Mouse (Mus musculus) cortical plate, adult 2 months (tissue): ENCODE measurements around the gene Inpp5f. TPM values are rescaled to one million over a fixed set of nuclear protein-coding genes. Genes with fewer than 3 reads are reported as not detected.

Experiments used
- H3K27ac ChIP-seq: fragments of 200-500 bp; 2 replicates; pipeline ENCODE4 v1.5.1; 2012; ENCODE audit warnings: low read length, control low read depth, inconsistent platforms; ENCODE audit not compliant: insufficient read depth
- H3K4me1 ChIP-seq: fragments of 200-500 bp; 2 replicates; pipeline ENCODE4 v1.6.1; 2011; ENCODE audit warnings: low read length; ENCODE audit not compliant: control insufficient read depth, insufficient read depth
- H3K4me3 ChIP-seq: fragments of 200-500 bp; 2 replicates; pipeline ENCODE4 v1.5.1; 2011; ENCODE audit warnings: mild to moderate bottlenecking, low read length, control low read depth; ENCODE audit not compliant: insufficient read depth
- CTCF ChIP-seq: fragments of 200-500 bp; IDR thresholded peaks from 2 replicates; pipeline ENCODE4 v1.5.1; 2011; ENCODE audit warnings: mild to moderate bottlenecking, control low read depth, low read length; ENCODE audit not compliant: insufficient read depth; ENCODE audit errors: extremely low read depth
- POLR2A ChIP-seq: fragments of 200-500 bp; IDR thresholded peaks from 2 replicates; pipeline ENCODE4 v1.6.1; 2011; ENCODE audit warnings: mild to moderate bottlenecking, low read length, control low read depth; ENCODE audit not compliant: insufficient read depth; ENCODE audit errors: extremely low read depth
- polyA plus RNA-seq: library from polyadenylated mRNA; depleted of rRNA; stranded (reverse); fragments of >200 nt; gene quantifications from 2 replicates; pipeline ENCODE4 v1.2.3, GENCODE M21; 2012

The Inpp5f gene
- polyA plus RNA-seq, 1 experiment = 57.5 TPM

DNA sequence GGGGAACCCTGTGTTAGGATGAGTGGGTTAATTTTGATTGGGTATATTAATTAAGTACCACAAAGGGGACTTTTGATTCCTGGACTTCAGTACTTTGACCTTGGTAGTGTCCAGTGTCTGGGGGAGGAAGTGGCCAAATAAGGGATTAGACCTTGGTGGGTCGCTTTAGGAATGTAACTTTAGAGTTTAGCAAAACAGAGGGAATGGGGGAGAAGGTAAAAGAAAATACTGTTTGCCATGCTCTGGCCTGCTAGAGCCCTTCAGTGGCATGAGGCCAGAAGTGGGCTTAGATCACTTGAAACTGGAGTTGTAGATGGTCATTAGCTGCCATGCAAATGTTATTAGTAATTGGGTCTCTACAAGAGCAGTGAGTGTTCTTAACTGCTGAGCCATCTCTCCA lies 45.8 kb downstream of the Inpp5f start:
- no peaks in the 10 kb centered on the region for H3K4me1 ChIP-seq
- H3K4me3 ChIP-seq = no peak overlapping the region
- H3K27ac ChIP-seq = no peak overlapping the region
- TF ChIP-seq CTCF = no peak
- no peak for TF ChIP-seq POLR2A

GRCm38 (mm10) chr7:128663906-128664305 lies 52.8 kb downstream of the Inpp5f start:
- TF ChIP-seq CTCF (no peak), POLR2A (no peak)
- Histone ChIP-seq H3K4me3 (no peak overlapping the region), H3K27ac (no peak overlapping the region), H3K4me1 (no peaks in the 10 kb centered on the region; the same call in 1 of the 2 replicates)

DNA sequence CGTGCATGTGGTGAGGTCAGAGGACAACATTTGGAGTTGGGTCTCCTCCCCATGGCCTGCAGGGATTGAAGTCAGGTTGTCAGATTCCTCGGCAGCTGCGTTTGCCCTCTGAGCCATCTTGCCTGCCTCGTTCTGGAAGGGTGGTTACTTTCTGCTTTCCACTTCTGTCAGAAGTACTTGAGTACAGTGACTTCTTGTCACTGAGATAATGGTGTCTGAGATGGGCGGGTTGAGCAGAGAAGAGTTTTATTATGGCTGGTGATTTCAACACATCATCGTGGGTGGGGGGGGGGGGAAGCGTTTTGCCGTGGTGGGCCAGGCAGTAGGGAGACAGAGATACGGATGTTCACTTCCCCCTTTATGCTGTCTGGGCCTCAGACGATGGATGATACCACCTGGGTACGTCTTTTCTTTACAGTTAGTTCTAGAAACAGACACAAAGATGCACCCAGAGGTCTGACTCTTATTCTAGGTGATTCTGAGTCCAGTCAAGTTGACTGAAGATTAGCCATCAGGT lies 53.8 kb downstream of the Inpp5f start:
- TF ChIP-seq POLR2A = no peak
- TF ChIP-seq CTCF = no peak
- Histone ChIP-seq H3K4me3 (no peak overlapping the region), H3K4me1 (no peaks in the 10 kb centered on the region; the same call in 1 of the 2 replicates)

GRCm38 (mm10) chr7:128667788-128668187 lies 56.7 kb downstream of the Inpp5f start:
- peaks cover 4% of the 10 kb centered on the region for H3K4me1 ChIP-seq
- 0 out of 2 replicates have a peak overlapping the region, but pooled peaks have one; percentile 43 for H3K27ac ChIP-seq
- TF ChIP-seq POLR2A = no peak
- TF ChIP-seq CTCF = no peak
- no peak overlapping the region for H3K4me3 ChIP-seq

More for the DNA sequence above, 53.8 kb downstream of the Inpp5f start:
- H3K27ac ChIP-seq = no peak overlapping the region

- no peak overlapping the region for H3K4me3 ChIP-seq
- TF ChIP-seq POLR2A (no peak), CTCF (no peak)
- H3K27ac ChIP-seq = no peak overlapping the region
These were observed 57.7 kb downstream of the Inpp5f start for GRCm38 (mm10) chr7:128668831-128669230.

DNA sequence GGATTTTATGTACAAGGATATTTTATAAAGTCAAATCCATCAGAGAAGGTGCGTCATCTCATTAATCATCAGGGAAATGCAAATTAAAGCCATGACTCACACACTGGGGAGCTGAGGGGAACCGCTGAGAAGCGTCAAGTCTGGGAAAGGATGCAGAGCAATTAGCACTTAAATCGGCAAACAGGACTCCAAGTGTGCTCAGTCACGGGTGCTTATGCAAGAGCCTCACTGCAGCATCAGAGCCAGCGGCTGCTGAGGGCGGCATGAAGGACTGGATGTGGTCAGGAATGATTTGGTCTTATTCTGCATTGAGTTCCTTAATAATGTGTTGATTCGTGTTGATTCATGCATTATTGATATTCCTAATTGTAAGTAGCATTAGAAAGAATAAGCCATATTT lies 60.8 kb downstream of the Inpp5f start:
- peaks cover 5% of the 10 kb centered on the region for H3K4me1 ChIP-seq
- no peak overlapping the region for H3K4me3 ChIP-seq
- TF ChIP-seq POLR2A (peak; percentile 42; the same call in 1 of the 2 replicates), CTCF (no peak)

More at GRCm38 (mm10) chr7:128668831-128669230, 57.7 kb downstream of the Inpp5f start:
- peaks cover 5% of the 10 kb centered on the region for H3K4me1 ChIP-seq

DNA sequence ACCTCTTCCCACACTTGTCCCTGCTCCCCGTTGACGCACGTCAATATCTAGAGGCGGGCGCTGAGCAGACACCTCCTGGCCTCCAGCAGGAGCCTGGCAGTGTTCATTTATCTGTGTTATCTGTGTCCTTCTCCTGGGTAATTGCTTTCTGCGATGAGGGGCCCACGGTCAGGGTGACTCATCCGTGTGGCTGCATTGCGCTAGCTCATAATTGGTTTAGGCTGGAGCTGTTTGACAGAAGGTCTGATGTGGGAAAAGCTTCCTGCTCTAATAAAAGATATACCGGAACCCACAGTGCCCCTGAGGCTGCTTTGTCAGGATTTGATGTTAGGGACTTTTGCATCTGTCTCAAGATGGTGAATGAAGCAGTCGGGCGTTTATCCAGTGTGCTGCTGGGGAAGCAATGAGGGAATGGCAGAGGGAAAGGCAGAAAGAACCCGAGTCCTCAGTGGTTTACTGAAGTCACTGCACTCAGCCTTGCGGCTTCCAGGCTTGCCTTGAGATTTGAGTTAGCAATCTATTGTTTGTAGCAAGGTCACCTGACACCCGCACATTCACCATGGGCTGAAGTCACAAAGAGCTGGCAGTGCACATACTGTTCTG lies 61.4 kb downstream of the Inpp5f start:
- peak overlapping the region; percentile 48 for H3K27ac ChIP-seq
- TF ChIP-seq POLR2A (no peak), CTCF (no peak)
- H3K4me1 ChIP-seq = peaks cover 5% of the 10 kb centered on the region
- H3K4me3 ChIP-seq = no peak overlapping the region

More for the DNA sequence above, 60.8 kb downstream of the Inpp5f start:
- peak overlapping the region; percentile 48; the same call in 1 of the 2 replicates for H3K27ac ChIP-seq

DNA sequence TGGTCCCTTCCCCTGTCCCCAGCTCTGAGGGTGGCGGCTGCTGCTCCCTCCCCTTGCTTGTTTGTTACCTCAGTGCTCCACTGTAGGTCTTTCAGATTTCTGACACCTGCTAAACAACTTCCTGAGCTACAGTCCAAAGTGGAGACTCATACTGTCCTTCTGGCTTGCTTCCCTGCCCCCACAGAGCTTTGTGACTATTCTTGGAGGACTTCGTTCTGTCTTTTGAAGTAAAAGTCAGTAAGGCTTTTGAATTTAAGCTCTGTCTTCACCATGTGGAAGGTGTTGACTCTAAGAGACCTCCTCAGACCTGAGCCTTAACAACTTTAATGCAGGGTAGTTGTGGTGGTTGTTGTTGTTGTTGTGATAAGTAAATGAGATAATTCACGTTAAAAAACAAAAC lies 67.4 kb downstream of the Inpp5f start:
- no peaks in the 10 kb centered on the region for H3K4me1 ChIP-seq
- H3K4me3 ChIP-seq = no peak overlapping the region
- H3K27ac ChIP-seq = no peak overlapping the region
- TF ChIP-seq POLR2A = no peak
- no peak for TF ChIP-seq CTCF

DNA sequence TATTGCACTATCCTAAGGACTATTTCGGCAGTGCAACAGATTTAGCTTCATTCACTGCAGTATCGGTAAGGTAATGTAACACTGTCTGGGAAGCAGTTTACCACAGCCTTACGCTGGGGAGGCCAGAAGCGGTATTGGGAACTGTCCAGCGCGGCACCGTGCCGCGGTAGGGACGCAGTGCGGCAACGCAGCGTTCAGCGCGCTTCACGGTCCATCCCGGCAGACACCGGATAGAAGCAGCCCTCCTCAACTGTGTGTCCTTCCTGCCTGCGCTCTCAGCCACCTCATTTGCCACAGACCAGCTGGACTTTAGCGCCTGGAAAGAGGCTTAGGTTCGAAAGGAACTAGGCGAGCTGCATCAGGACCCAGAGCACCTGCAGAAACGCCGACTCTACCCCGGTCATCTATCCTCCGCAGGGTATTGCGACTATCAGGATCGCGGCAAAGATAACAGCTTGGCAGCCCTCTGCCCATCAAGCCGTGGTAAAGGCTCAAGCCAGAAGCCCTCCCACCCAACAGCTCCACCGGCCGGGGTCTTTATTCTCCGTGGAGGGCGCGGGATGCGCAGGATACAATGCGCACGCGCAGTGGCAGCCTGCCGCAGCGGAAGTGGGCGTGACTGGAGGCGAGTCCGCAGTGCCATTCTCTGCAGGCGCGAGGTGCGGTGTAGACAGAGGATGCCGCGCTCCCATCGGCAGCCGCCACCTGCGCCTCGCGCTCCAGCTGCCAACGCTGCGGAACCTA lies 76.9 kb downstream of the Inpp5f start:
- H3K4me1 ChIP-seq = 0 out of 2 replicates have a peak, but pooled peaks cover 1% of the 10 kb centered on the region
- TF ChIP-seq POLR2A (peak; percentile 75), CTCF (no peak)
- peak overlapping the region; percentile 88 for H3K27ac ChIP-seq
- peak overlapping the region; percentile 71 for H3K4me3 ChIP-seq

DNA sequence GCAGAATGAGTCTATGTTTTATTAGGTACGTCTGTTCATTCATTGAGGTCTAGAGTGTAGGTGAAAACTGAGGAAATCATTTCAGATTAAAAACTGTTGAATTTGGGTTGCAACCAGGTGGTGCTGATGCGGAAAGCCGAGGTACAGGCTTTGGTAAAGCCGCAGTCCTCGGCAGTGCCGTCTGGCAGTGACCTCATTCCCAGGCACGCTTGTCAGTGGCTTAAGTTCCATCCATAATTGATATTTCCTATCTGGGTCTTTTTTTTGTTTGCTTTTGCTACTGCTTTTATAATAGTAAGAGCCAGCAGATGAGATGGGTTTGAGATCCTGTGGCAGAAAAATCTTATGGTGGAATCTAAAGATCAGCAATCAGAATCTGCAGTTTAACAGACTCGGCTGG lies 78.2 kb downstream of the Inpp5f start:
- Histone ChIP-seq H3K27ac (0 out of 2 replicates have a peak overlapping the region, but pooled peaks have one; percentile 25), H3K4me1 (0 out of 2 replicates have a peak, but pooled peaks cover 1% of the 10 kb centered on the region), H3K4me3 (peak overlapping the region; percentile 71)
- TF ChIP-seq CTCF (no peak), POLR2A (no peak)
